Mouse (Mus musculus) midbrain, embryonic 12.5 days (tissue): ENCODE results near the gene Ctla4. TPM values are rescaled to one million over a fixed set of nuclear protein-coding genes. Genes with fewer than 3 reads are reported as not detected.

Experiments
- ATAC-seq: fragments of 200-750 bp; cut with Nextera tagmentation; 2 replicates; pipeline ENCODE4 v1.8.0; 2017; ENCODE audit warnings: low read depth, moderate TSS enrichment, moderate library complexity; ENCODE audit not compliant: low FRiP score
- H3K27ac ChIP-seq: fragments of 300-500 bp; sonication (generic); replicated peaks from 2 replicates; pipeline ENCODE4 v1.5.1; 2016; ENCODE audit warnings: mild to moderate bottlenecking
- H3K27me3 ChIP-seq: fragments of 300-500 bp; sonication (generic); 2 replicates; pipeline ENCODE4 v1.6.1; 2016; ENCODE audit warnings: mild to moderate bottlenecking
- H3K36me3 ChIP-seq: fragments of 300-500 bp; sonication (generic); 2 replicates; pipeline ENCODE4 v1.6.1; 2016
- H3K4me1 ChIP-seq: fragments of 300-500 bp; sonication (generic); 2 replicates; pipeline ENCODE4 v1.6.1; 2016
- H3K4me2 ChIP-seq: fragments of 300-500 bp; sonication (generic); replicated peaks from 2 replicates; pipeline ENCODE4 v1.6.1; 2016; ENCODE audit warnings: mild to moderate bottlenecking, moderate library complexity
- H3K4me3 ChIP-seq: fragments of 300-500 bp; sonication (generic); 2 replicates; pipeline ENCODE4 v1.5.1; 2016; ENCODE audit warnings: mild to moderate bottlenecking
- H3K9ac ChIP-seq: fragments of 300-500 bp; sonication (generic); replicated peaks from 2 replicates; pipeline ENCODE4 v1.6.1; 2016; ENCODE audit warnings: mild to moderate bottlenecking, moderate library complexity
- H3K9me3 ChIP-seq: fragments of 300-500 bp; sonication (generic); 2 replicates; pipeline ENCODE4 v1.6.1; 2016; ENCODE audit warnings: mild to moderate bottlenecking
- WGBS: fragments of 180-500 bp; shearing (Covaris S2); methylation state at CpG from one replicate; pipeline ENCODE4 v1.1.7; 2016; 5-methylcytosine and 5-hydroxymethylcytosine counted together
- polyA plus RNA-seq: library from polyadenylated mRNA; unstranded; fragments of >200 nt; fragmentation: Nextera tagmentation; extraction: Ambion mirVana; gene quantifications from 2 replicates; pipeline ENCODE4 v1.2.1, GENCODE M21; 2016

The Ctla4 gene
- polyA plus RNA-seq, 1 experiment from 2014 or later = not detected

GRCm38 (mm10) chr1:60857351-60858220, 29.2 kb upstream of the Ctla4 start:
- ATAC-seq = no peak
- Histone ChIP-seq H3K9me3 (no peaks in the 10 kb centered on the region), H3K4me2 (no peak overlapping the region), H3K27me3 (peaks cover 8% of the 10 kb centered on the region; the same call in 1 of the 2 replicates), H3K9ac (no peak overlapping the region), H3K36me3 (no peaks in the 10 kb centered on the region), H3K4me1 (peaks cover 11% of the 10 kb centered on the region; the same call in 1 of the 2 replicates), H3K4me3 (no peak overlapping the region), H3K27ac (no peak overlapping the region)
- 84% methylated on average over 12 of the region's 12 CpGs for WGBS

GRCm38 (mm10) chr1:60859159-60859558, 27.6 kb upstream of the Ctla4 start:
- H3K4me1 ChIP-seq = no peaks in the 10 kb centered on the region; the same call in 1 of the 2 replicates
- H3K36me3 ChIP-seq = no peaks in the 10 kb centered on the region
- no peak overlapping the region for H3K4me3 ChIP-seq
- no peak overlapping the region for H3K4me2 ChIP-seq
- no peak overlapping the region for H3K27ac ChIP-seq
- H3K9ac ChIP-seq = no peak overlapping the region
- H3K9me3 ChIP-seq = no peaks in the 10 kb centered on the region
- H3K27me3 ChIP-seq = no peaks in the 10 kb centered on the region
- ATAC-seq = no peak
- WGBS = 77% methylated on average over 3 of the region's 3 CpGs

GRCm38 (mm10) chr1:60859842-60860241, 27.0 kb upstream of the Ctla4 start:
- Histone ChIP-seq H3K9ac (no peak overlapping the region), H3K36me3 (no peaks in the 10 kb centered on the region), H3K4me2 (no peak overlapping the region), H3K9me3 (no peaks in the 10 kb centered on the region), H3K27ac (no peak overlapping the region), H3K4me3 (no peak overlapping the region), H3K27me3 (no peaks in the 10 kb centered on the region), H3K4me1 (no peaks in the 10 kb centered on the region; the same call in 1 of the 2 replicates)
- 87% methylated on average over 3 of the region's 3 CpGs for WGBS
- ATAC-seq = no peak

- H3K9ac ChIP-seq = no peak overlapping the region; the same call in 1 of the 2 replicates
- H3K27me3 ChIP-seq = no peaks in the 10 kb centered on the region
- ATAC-seq = peak; percentile 58; the same call in 1 of the 2 replicates
- no peaks in the 10 kb centered on the region for H3K9me3 ChIP-seq
- no peak overlapping the region for H3K27ac ChIP-seq
- peak overlapping the region; percentile 37 for H3K4me2 ChIP-seq
- no peaks in the 10 kb centered on the region for H3K36me3 ChIP-seq
- H3K4me1 ChIP-seq = no peaks in the 10 kb centered on the region; the same call in 1 of the 2 replicates
- H3K4me3 ChIP-seq = peak overlapping the region; percentile 15; the same call in 1 of the 2 replicates
- WGBS = 27% methylated on average over 3 of the region's 3 CpGs
These were observed 26.3 kb upstream of the Ctla4 start for GRCm38 (mm10) chr1:60860357-60860946.

GRCm38 (mm10) chr1:60860955-60861354, 25.8 kb upstream of the Ctla4 start:
- Histone ChIP-seq H3K27ac (peak overlapping the region; percentile 72), H3K27me3 (no peaks in the 10 kb centered on the region), H3K4me3 (peak overlapping the region; percentile 15; the same call in 1 of the 2 replicates), H3K36me3 (no peaks in the 10 kb centered on the region), H3K9me3 (no peaks in the 10 kb centered on the region), H3K9ac (no peak overlapping the region; the same call in 1 of the 2 replicates), H3K4me2 (peak overlapping the region; percentile 37), H3K4me1 (no peaks in the 10 kb centered on the region; the same call in 1 of the 2 replicates)
- peak; percentile 47; the same call in 1 of the 2 replicates for ATAC-seq
- WGBS = 63% methylated on average over 5 of the region's 5 CpGs

- no peaks in the 10 kb centered on the region for H3K36me3 ChIP-seq
- H3K4me2 ChIP-seq = peak overlapping the region; percentile 37
- no peaks in the 10 kb centered on the region for H3K9me3 ChIP-seq
- 67% methylated on average over 5 of the region's 5 CpGs for WGBS
- no peak; the same call in 1 of the 2 replicates for ATAC-seq
- H3K9ac ChIP-seq = no peak overlapping the region
- H3K4me3 ChIP-seq = no peak overlapping the region
- peak overlapping the region; percentile 72 for H3K27ac ChIP-seq
- H3K27me3 ChIP-seq = no peaks in the 10 kb centered on the region
- no peaks in the 10 kb centered on the region; the same call in 1 of the 2 replicates for H3K4me1 ChIP-seq
These were observed 25.4 kb upstream of the Ctla4 start for GRCm38 (mm10) chr1:60861431-60861830.

- no peaks in the 10 kb centered on the region for H3K27me3 ChIP-seq
- H3K27ac ChIP-seq = no peak overlapping the region
- no peaks in the 10 kb centered on the region for H3K9me3 ChIP-seq
- H3K4me3 ChIP-seq = no peak overlapping the region
- H3K4me1 ChIP-seq = no peaks in the 10 kb centered on the region; the same call in 1 of the 2 replicates
- H3K9ac ChIP-seq = no peak overlapping the region
- H3K36me3 ChIP-seq = no peaks in the 10 kb centered on the region
- no peak overlapping the region for H3K4me2 ChIP-seq
- WGBS = 81% methylated on average over 3 of the region's 3 CpGs
- ATAC-seq = no peak
These were observed 24.3 kb upstream of the Ctla4 start for GRCm38 (mm10) chr1:60862510-60862909.

GRCm38 (mm10) chr1:60862951-60863461, 23.8 kb upstream of the Ctla4 start:
- H3K27ac ChIP-seq = no peak overlapping the region
- no peaks in the 10 kb centered on the region for H3K36me3 ChIP-seq
- H3K4me2 ChIP-seq = no peak overlapping the region
- WGBS = 55% methylated on average over 13 of the region's 13 CpGs
- ATAC-seq = no peak
- H3K4me1 ChIP-seq = no peaks in the 10 kb centered on the region; the same call in 1 of the 2 replicates
- H3K27me3 ChIP-seq = no peaks in the 10 kb centered on the region
- no peaks in the 10 kb centered on the region for H3K9me3 ChIP-seq
- H3K4me3 ChIP-seq = no peak overlapping the region
- H3K9ac ChIP-seq = no peak overlapping the region

- WGBS = 77% methylated on average over 3 of the region's 3 CpGs
- no peaks in the 10 kb centered on the region for H3K36me3 ChIP-seq
- no peak overlapping the region for H3K4me3 ChIP-seq
- H3K9me3 ChIP-seq = no peaks in the 10 kb centered on the region
- H3K27me3 ChIP-seq = no peaks in the 10 kb centered on the region
- no peak overlapping the region for H3K4me2 ChIP-seq
- no peaks in the 10 kb centered on the region; the same call in 1 of the 2 replicates for H3K4me1 ChIP-seq
- no peak for ATAC-seq
- H3K9ac ChIP-seq = no peak overlapping the region
- H3K27ac ChIP-seq = no peak overlapping the region
These were observed 23.1 kb upstream of the Ctla4 start for GRCm38 (mm10) chr1:60863701-60864100.

- Histone ChIP-seq H3K9me3 (no peaks in the 10 kb centered on the region), H3K4me3 (no peak overlapping the region), H3K27me3 (no peaks in the 10 kb centered on the region), H3K4me1 (no peaks in the 10 kb centered on the region; the same call in 1 of the 2 replicates), H3K4me2 (no peak overlapping the region), H3K36me3 (no peaks in the 10 kb centered on the region), H3K27ac (no peak overlapping the region), H3K9ac (no peak overlapping the region)
- ATAC-seq = no peak
- WGBS = 87% methylated on average over 2 of the region's 2 CpGs
These were observed 21.6 kb upstream of the Ctla4 start for GRCm38 (mm10) chr1:60865167-60865566.

- 70% methylated on average over 5 of the region's 5 CpGs for WGBS
- no peak for ATAC-seq
- no peak overlapping the region for H3K4me3 ChIP-seq
These were observed 20.8 kb upstream of the Ctla4 start for GRCm38 (mm10) chr1:60866043-60866442.

More at GRCm38 (mm10) chr1:60866043-60866442, 20.8 kb upstream of the Ctla4 start:
- Histone ChIP-seq H3K4me1 (no peaks in the 10 kb centered on the region; the same call in 1 of the 2 replicates), H3K27me3 (no peaks in the 10 kb centered on the region), H3K9me3 (no peaks in the 10 kb centered on the region), H3K4me2 (no peak overlapping the region), H3K27ac (no peak overlapping the region), H3K9ac (no peak overlapping the region), H3K36me3 (no peaks in the 10 kb centered on the region)
